Mouse (Mus musculus) liver, embryonic 14.5 days (tissue): ENCODE results near the gene Crip2.

Source experiments
- CTCF ChIP-seq: IDR thresholded peaks from 2 replicates; pipeline ENCODE4 v1.5.1; 2016; ENCODE audit warnings: antibody characterized with exemption, low read depth, control low read depth
- EP300 ChIP-seq: IDR thresholded peaks from 2 replicates; pipeline ENCODE4 v1.6.1; 2016; ENCODE audit warnings: antibody characterized with exemption, low read depth

DNA sequence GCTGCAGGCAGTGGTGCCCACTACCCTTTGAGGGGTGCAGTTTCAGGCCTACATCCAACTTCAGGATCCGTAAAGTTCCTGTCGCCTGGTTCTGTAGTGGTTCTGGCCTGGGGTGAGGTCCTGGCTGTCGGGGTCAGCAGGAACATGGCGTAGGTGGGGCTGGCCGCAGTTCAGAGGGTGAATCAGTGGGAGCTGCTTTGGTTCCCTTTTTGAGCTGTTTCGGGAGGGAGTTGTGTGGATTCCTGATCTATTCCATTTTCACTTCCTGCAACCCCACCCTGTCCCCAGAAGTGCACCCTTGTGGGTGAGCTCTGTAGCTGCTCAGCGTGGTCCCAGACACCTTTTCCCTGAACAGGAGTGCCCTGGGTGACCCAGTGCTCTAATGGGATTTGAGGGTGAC lies 13.9 kb downstream of the Crip2 start:
- TF ChIP-seq CTCF (no peak), EP300 (no peak)
